Mouse (Mus musculus): ENCODE measurements at regions not wholly inside any gene's neighbourhood (a gene's known extent, or its start where the extent isn't known, plus 50 kb on each side); places are given as distances from the start of the nearest gene placed in this dataset.
"Not testable (repeated sequence)": the region's sequence is repeated elsewhere in the genome, so short reads cannot be mapped to it uniquely, and the experiment has no call there.

DNA sequence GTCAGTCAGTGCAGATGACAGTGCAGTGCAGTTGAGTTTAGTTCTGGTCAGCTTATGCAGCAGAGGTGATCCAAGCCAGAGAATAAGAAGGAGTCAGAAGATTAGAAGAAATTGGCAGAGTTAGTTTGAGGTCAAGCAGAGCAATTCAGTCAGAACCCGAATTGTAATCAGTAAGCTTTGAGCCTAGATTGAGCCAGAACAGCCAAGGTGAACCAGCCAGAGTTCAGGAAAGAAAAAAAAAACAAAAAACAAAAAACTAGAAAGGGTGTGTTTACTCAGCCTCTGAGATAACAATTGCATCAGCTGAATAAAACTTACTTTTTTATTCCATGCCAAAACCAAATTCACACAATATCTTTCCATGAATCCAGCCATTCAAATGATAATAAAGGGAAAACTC lies 396.3 kb downstream of the Zpld1 start:
- H3K27ac ChIP-seq (ENCODE audit: insufficient read depth, low read depth, low read length, poor library complexity, severe bottlenecking), result no peak overlapping the region
- no peaks in the 10 kb centered on the region for H3K9me3 ChIP-seq (ENCODE audit: control insufficient read depth, insufficient read depth, low read depth, low read length)
- H3K4me1 ChIP-seq (ENCODE audit: control insufficient read depth in 2 of 2, insufficient read depth in 2 of 2, low read length in 2 of 2, poor library complexity in 1 of 2), result no peaks in the 10 kb centered on the region
- in situ Hi-C loops (cut with MboI; ENCODE audit: low sequenced_read_pairs in 2 of 2, unreplicated experiment in 2 of 2), result no loop called here
- DNase-seq (ENCODE audit: low read depth, low spot score), result no peak
- H3K36me3 ChIP-seq (ENCODE audit: control insufficient read depth, insufficient read depth, low read length, poor library complexity, severe bottlenecking), result no peaks in the 10 kb centered on the region
- no peak for TF ChIP-seq MAFK (IDR thresholded peaks at IDR 0.05; ENCODE audit: insufficient read depth, low read depth, low read length)
- TF ChIP-seq ZNF384 (IDR thresholded peaks at IDR 0.05; ENCODE audit: low read depth, low read length), result no peak
- no peak for TF ChIP-seq CHD2 (IDR thresholded peaks at IDR 0.05; ENCODE audit: low read depth, low read length)
- TF ChIP-seq ZC3H11A (IDR thresholded peaks at IDR 0.05; ENCODE audit: borderline replicate concordance, low read depth, low read length), result no peak
- TF ChIP-seq HCFC1 (IDR thresholded peaks at IDR 0.05; ENCODE audit: borderline replicate concordance, insufficient read depth, low read length), result no peak
- H3K4me3 ChIP-seq (ENCODE audit: insufficient read depth in 1 of 2, low read depth in 1 of 2, low read length in 2 of 2, poor library complexity in 1 of 2, severe bottlenecking in 1 of 2), result no peak overlapping the region
- H3K9ac ChIP-seq (ENCODE audit: insufficient read depth, low read depth, low read length, poor library complexity, severe bottlenecking), result no peak overlapping the region

DNA sequence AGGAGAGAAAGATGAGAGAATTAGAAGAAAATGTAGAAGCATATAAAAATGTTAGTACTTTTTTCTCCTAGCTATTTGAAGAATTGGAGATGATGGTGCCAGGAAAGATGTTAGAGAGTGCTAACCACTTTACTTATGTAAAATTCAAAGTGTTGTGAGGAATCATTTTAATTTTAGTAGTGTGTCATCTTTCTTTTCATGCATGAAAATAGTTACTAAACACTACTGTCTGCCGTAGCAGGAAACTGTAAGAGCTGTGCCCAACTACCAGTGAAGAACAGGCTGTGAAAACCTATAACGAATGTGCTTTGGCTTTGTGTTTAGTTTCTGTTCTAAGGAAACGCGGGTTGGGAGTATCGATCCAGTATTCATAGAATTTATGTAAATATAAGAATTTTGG lies 403.1 kb downstream of the Zpld1 start:
- Histone ChIP-seq H3K27ac (ENCODE audit: insufficient read depth, low read depth, low read length, poor library complexity, severe bottlenecking) (no peak overlapping the region), H3K9ac (ENCODE audit: insufficient read depth, low read depth, low read length, poor library complexity, severe bottlenecking) (no peak overlapping the region), H3K36me3 (ENCODE audit: control insufficient read depth, insufficient read depth, low read length, poor library complexity, severe bottlenecking) (no peaks in the 10 kb centered on the region), H3K9me3 (ENCODE audit: control insufficient read depth, insufficient read depth, low read depth, low read length) (no peaks in the 10 kb centered on the region), H3K4me1 (ENCODE audit: control insufficient read depth in 2 of 2, insufficient read depth in 2 of 2, low read length in 2 of 2, poor library complexity in 1 of 2) (no peaks in the 10 kb centered on the region), H3K4me3 (ENCODE audit: insufficient read depth in 1 of 2, low read depth in 1 of 2, low read length in 2 of 2, poor library complexity in 1 of 2, severe bottlenecking in 1 of 2) (no peak overlapping the region)
- TF ChIP-seq ZNF384 (IDR thresholded peaks at IDR 0.05; ENCODE audit: low read depth, low read length), result no peak
- TF ChIP-seq MAFK (IDR thresholded peaks at IDR 0.05; ENCODE audit: insufficient read depth, low read depth, low read length), result no peak
- no peak for TF ChIP-seq CHD2 (IDR thresholded peaks at IDR 0.05; ENCODE audit: low read depth, low read length)
- no peak for TF ChIP-seq ZC3H11A (IDR thresholded peaks at IDR 0.05; ENCODE audit: borderline replicate concordance, low read depth, low read length)
- TF ChIP-seq HCFC1 (IDR thresholded peaks at IDR 0.05; ENCODE audit: borderline replicate concordance, insufficient read depth, low read length), result no peak
- in situ Hi-C loops (cut with MboI; ENCODE audit: low sequenced_read_pairs in 2 of 2, unreplicated experiment in 2 of 2), result no loop called here
- no peak for DNase-seq (ENCODE audit: low read depth, low spot score)

DNA sequence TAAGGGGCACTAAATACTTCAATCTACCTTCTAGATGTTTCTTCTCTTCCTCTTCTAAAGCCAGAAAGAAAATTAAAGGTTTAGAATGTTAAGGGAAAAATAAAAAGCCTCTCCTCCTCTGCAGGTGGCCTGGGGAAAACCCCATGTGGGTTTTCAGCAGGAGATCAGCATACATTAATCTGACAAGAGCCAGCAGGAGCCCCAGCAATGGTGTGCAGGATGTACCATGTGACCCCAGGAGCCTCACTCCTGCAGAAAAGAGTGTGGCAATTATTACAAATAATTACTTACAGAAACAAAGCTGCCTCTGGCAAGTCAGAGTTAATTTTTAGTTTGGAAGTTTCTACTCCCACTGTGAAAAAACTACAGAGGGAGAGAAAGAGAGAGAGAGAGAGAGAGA lies 440.4 kb downstream of the Zpld1 start:
- H3K36me3 ChIP-seq (ENCODE audit: control insufficient read depth, insufficient read depth, low read length, poor library complexity, severe bottlenecking), result no peaks in the 10 kb centered on the region
- no peak for DNase-seq (ENCODE audit: low read depth, low spot score)
- H3K4me1 ChIP-seq (ENCODE audit: control insufficient read depth in 2 of 2, insufficient read depth in 2 of 2, low read length in 2 of 2, poor library complexity in 1 of 2), result no peaks in the 10 kb centered on the region
- no peaks in the 10 kb centered on the region for H3K9me3 ChIP-seq (ENCODE audit: control insufficient read depth, insufficient read depth, low read depth, low read length)
- H3K4me3 ChIP-seq (ENCODE audit: insufficient read depth in 1 of 2, low read depth in 1 of 2, low read length in 2 of 2, poor library complexity in 1 of 2, severe bottlenecking in 1 of 2), result no peak overlapping the region
- in situ Hi-C loops (cut with MboI; ENCODE audit: low sequenced_read_pairs in 2 of 2, unreplicated experiment in 2 of 2), result no loop called here
- TF ChIP-seq ZNF384 (IDR thresholded peaks at IDR 0.05; ENCODE audit: low read depth, low read length) (no peak), HCFC1 (IDR thresholded peaks at IDR 0.05; ENCODE audit: borderline replicate concordance, insufficient read depth, low read length) (no peak)
- H3K9ac ChIP-seq (ENCODE audit: insufficient read depth, low read depth, low read length, poor library complexity, severe bottlenecking), result no peak overlapping the region
- H3K27ac ChIP-seq (ENCODE audit: insufficient read depth, low read depth, low read length, poor library complexity, severe bottlenecking), result no peak overlapping the region

DNA sequence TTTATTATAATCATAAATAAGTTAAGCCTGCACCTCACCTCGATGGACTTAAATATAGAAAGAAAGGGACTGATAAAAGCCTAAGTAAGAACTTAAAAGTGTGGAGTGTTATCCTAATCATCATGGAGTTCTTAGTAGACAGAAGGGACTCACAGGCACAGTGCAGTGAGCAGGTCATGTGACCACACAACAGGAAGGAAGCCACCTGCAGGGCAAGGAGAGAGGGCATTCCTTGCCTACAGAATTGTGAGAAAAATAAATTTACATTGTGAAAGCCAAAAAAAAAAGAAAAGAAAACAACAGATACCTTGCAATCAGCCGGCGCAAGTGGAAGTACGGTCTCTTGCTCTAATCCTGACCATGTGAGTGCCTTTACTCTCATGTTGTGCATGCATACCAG lies 454.8 kb downstream of the Zpld1 start:
- H3K9me3 ChIP-seq (ENCODE audit: control insufficient read depth, insufficient read depth, low read depth, low read length); H3K4me3 ChIP-seq (ENCODE audit: insufficient read depth in 1 of 2, low read depth in 1 of 2, low read length in 2 of 2, poor library complexity in 1 of 2, severe bottlenecking in 1 of 2); H3K36me3 ChIP-seq (ENCODE audit: control insufficient read depth, insufficient read depth, low read length, poor library complexity, severe bottlenecking); in situ Hi-C loops (cut with MboI; ENCODE audit: low sequenced_read_pairs in 2 of 2, unreplicated experiment in 2 of 2); H3K9ac ChIP-seq (ENCODE audit: insufficient read depth, low read depth, low read length, poor library complexity, severe bottlenecking); H3K4me1 ChIP-seq (ENCODE audit: control insufficient read depth in 2 of 2, insufficient read depth in 2 of 2, low read length in 2 of 2, poor library complexity in 1 of 2); H3K27ac ChIP-seq (ENCODE audit: insufficient read depth, low read depth, low read length, poor library complexity, severe bottlenecking); DNase-seq (ENCODE audit: low read depth, low spot score): not testable (repeated sequence)
